Mouse (Mus musculus): ENCODE measurements around the gene Dennd1c.
A peak's percentile ranks its signal among the peaks of the same experiment; 100 is the strongest.

The Dennd1c gene

GRCm38 (mm10) chr17:57078336-57078735 is at the start of gene Dennd1c:
TSS of gene Dennd1c (minus strand) at chr17:57078514.
- ATAC-seq (ENCODE audit: low TSS enrichment), result 0 out of 2 replicates have a peak, but pooled peaks have one; percentile 10

- ATAC-seq (ENCODE audit: low TSS enrichment), result no peak
Observed at GRCm38 (mm10) chr17:57125853-57126622, 47.7 kb upstream of the Dennd1c start.

- no peak for ATAC-seq (ENCODE audit: low TSS enrichment)
Observed at GRCm38 (mm10) chr17:57124792-57125191, 46.5 kb upstream of the Dennd1c start.

GRCm38 (mm10) chr17:57123192-57124118 is 45.1 kb upstream of the Dennd1c start:
- no peak for ATAC-seq (ENCODE audit: low TSS enrichment)

- ATAC-seq (ENCODE audit: low TSS enrichment), result no peak
Observed at GRCm38 (mm10) chr17:57121856-57122255, 43.5 kb upstream of the Dennd1c start.

GRCm38 (mm10) chr17:57118524-57119349 is 40.4 kb upstream of the Dennd1c start:
- no peak for ATAC-seq (ENCODE audit: low TSS enrichment)

GRCm38 (mm10) chr17:57116801-57117200 is 38.5 kb upstream of the Dennd1c start:
- no peak for ATAC-seq (ENCODE audit: low TSS enrichment)

- ATAC-seq (ENCODE audit: low TSS enrichment), result no peak
Observed at GRCm38 (mm10) chr17:57112768-57113474, 34.6 kb upstream of the Dennd1c start.

GRCm38 (mm10) chr17:57110005-57110404 is 31.7 kb upstream of the Dennd1c start:
- no peak for ATAC-seq (ENCODE audit: low TSS enrichment)

- no peak for ATAC-seq (ENCODE audit: low TSS enrichment)
Observed at GRCm38 (mm10) chr17:57108666-57109171, 30.4 kb upstream of the Dennd1c start.

- no peak for ATAC-seq (ENCODE audit: low TSS enrichment)
Observed at GRCm38 (mm10) chr17:57108040-57108665, 29.8 kb upstream of the Dennd1c start.

- no peak for ATAC-seq (ENCODE audit: low TSS enrichment)
Observed at GRCm38 (mm10) chr17:57107064-57107463, 28.8 kb upstream of the Dennd1c start.

- ATAC-seq (ENCODE audit: low TSS enrichment), result 0 out of 2 replicates have a peak, but pooled peaks have one; percentile 13
Observed at GRCm38 (mm10) chr17:57106035-57106368, 27.7 kb upstream of the Dennd1c start.

GRCm38 (mm10) chr17:57105181-57106034 is 27.1 kb upstream of the Dennd1c start, which contains the start of gene Tnfsf9:
TSS of gene Tnfsf9 (plus strand) at chr17:57105325.
- peak; percentile 85 for ATAC-seq (ENCODE audit: low TSS enrichment)

GRCm38 (mm10) chr17:57104496-57104895 is 26.2 kb upstream of the Dennd1c start:
- ATAC-seq (ENCODE audit: low TSS enrichment), result no peak

- ATAC-seq (ENCODE audit: low TSS enrichment), result no peak
Observed at GRCm38 (mm10) chr17:57102276-57102675, 24.0 kb upstream of the Dennd1c start.

- ATAC-seq (ENCODE audit: low TSS enrichment), result no peak
Observed at GRCm38 (mm10) chr17:57099629-57100325, 21.5 kb upstream of the Dennd1c start.

- ATAC-seq (ENCODE audit: low TSS enrichment), result no peak
Observed at GRCm38 (mm10) chr17:57098321-57098720, 20.0 kb upstream of the Dennd1c start.

GRCm38 (mm10) chr17:57096623-57096920 is 18.3 kb upstream of the Dennd1c start:
- ATAC-seq (ENCODE audit: low TSS enrichment), result peak; percentile 87
